Mouse (Mus musculus): Measurements from ENCODE around the gene Tmem262. TPM values are rescaled to one million over a fixed set of nuclear protein-coding genes. Genes with fewer than 3 reads are reported as not detected.

Gene Tmem262
- total and polyA plus RNA-seq, 2 experiments from 2014 or later, result not detected

DNA sequence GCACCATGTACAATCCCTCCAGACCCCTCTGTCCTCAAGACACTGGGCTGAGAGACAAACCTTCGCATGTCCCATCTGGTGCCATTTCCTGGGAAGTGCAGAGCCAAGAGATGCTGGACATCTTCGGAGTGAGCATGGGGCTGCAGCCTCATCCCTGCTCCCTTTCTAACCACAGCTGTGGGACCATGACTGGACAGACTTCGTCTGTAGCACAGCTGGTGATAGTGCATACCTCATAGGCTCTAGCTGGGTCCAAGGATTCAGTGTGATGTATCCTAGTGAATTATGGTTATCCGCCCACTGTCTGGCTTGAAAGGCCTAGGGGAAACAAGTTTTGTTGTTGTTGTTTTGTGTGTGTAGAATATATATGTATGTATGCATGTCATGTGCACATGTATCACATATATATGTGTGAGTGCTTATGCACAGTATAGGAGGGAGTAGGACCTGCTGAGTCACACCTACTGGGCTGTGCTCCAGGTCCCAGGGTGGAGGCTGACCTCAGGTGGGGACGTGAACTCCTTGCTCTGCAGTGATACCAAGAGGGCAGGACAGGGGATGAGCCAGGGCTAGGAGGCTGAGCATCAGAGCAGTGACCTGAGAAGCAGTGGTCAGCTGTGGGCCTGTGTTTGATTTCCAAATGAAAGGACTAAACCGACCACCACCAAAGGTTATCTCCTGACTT is 22.5 kb downstream of the Tmem262 start:
- H3K4me1 ChIP-seq (ENCODE audit: insufficient read depth), result no peaks in the 10 kb centered on the region
- H3K27me3 ChIP-seq (ENCODE audit: insufficient read depth, low read length), result no peaks in the 10 kb centered on the region
- 77% methylated on average over 6 of the region's 6 CpGs for WGBS
- H3K4me2 ChIP-seq (ENCODE audit: low read depth), result no peak overlapping the region
- H3K4me3 ChIP-seq (ENCODE audit: low read depth, low read length), result no peak overlapping the region
- no peak for ATAC-seq
- no peak overlapping the region for H3K27ac ChIP-seq (ENCODE audit: low read depth, low read length)
- DNase-seq, result no peak
- no peaks in the 10 kb centered on the region for H3K9me3 ChIP-seq (ENCODE audit: low read length)
- no peak overlapping the region for H3K9ac ChIP-seq
- TF ChIP-seq CTCF (IDR thresholded peaks at IDR 0.05; ENCODE audit: low read depth), result no peak
- no peaks in the 10 kb centered on the region for H3K36me3 ChIP-seq (ENCODE audit: insufficient read depth)

DNA sequence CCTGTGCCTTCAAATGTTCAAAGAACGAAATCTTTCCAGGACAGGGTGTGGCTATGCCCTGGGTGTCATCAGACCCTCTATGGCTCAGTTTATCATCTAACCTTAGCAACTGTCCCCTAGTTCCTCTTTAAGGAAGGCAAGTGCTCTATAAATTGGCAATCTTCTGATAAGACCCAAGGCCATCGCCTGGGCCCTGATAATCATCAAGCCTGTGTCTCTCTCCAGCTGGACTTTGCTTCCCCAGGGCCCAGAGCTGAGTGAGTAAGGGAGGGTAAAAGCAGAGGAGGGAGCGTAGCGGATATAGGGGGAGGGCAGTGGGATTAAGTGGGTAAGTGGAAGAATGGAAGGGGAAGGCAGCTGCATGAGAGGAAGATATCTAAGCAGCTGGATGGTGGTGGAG is 24.6 kb downstream of the Tmem262 start:
- Histone ChIP-seq H3K36me3 (ENCODE audit: insufficient read depth) (no peaks in the 10 kb centered on the region), H3K27me3 (ENCODE audit: insufficient read depth, low read length) (no peaks in the 10 kb centered on the region), H3K4me3 (ENCODE audit: low read depth, low read length) (no peak overlapping the region), H3K9me3 (ENCODE audit: low read length) (no peaks in the 10 kb centered on the region), H3K4me2 (ENCODE audit: low read depth) (no peak overlapping the region), H3K27ac (ENCODE audit: low read depth, low read length) (no peak overlapping the region), H3K9ac (no peak overlapping the region), H3K4me1 (ENCODE audit: insufficient read depth) (no peaks in the 10 kb centered on the region)
- DNase-seq (no peak), ATAC-seq (no peak)
- WGBS, result 82% methylated on average over 4 of the region's 4 CpGs
- no peak for TF ChIP-seq CTCF (IDR thresholded peaks at IDR 0.05; ENCODE audit: low read depth)

DNA sequence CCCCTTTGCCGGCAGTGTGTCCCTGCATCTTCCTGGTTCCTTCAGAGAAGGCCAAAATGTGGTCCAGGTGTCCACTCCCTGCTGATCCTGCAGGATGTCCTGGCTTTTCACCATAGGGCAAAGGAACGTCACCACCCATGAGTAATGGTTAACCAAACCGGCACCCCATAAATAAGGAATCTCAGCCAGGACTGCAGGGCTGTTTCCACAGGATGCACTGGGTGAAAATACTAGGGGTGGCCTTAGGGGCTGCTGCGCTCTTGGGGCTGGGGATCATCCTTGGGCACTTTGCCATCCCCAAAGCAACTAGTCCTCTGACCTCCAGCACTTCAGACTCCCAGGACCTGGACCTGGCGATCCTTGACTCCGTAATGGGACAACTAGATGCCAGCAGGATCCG is 25.8 kb downstream of the Tmem262 start, which contains the start of gene Naaladl1:
TSS of gene Naaladl1 (plus strand) at position 197 of the 400 bp plus-strand sequence.
- Histone ChIP-seq H3K36me3 (ENCODE audit: insufficient read depth) (no peaks in the 10 kb centered on the region), H3K27ac (ENCODE audit: low read depth, low read length) (no peak within 1 kb of the TSS), H3K27me3 (ENCODE audit: insufficient read depth, low read length) (no peaks in the 10 kb centered on the region), H3K9ac (no peak within 1 kb of the TSS), H3K9me3 (ENCODE audit: low read length) (no peaks in the 10 kb centered on the region), H3K4me1 (ENCODE audit: insufficient read depth) (no peaks in the 10 kb centered on the region), H3K4me3 (ENCODE audit: low read depth, low read length) (no peak within 1 kb of the TSS), H3K4me2 (ENCODE audit: low read depth) (no peak within 1 kb of the TSS)
- DNase-seq (no peak), ATAC-seq (no peak)
- TF ChIP-seq CTCF (IDR thresholded peaks at IDR 0.05; ENCODE audit: low read depth), result no peak
- whole genome bisulfite sequencing, result 89% methylated on average over 7 of the region's 7 CpGs

DNA sequence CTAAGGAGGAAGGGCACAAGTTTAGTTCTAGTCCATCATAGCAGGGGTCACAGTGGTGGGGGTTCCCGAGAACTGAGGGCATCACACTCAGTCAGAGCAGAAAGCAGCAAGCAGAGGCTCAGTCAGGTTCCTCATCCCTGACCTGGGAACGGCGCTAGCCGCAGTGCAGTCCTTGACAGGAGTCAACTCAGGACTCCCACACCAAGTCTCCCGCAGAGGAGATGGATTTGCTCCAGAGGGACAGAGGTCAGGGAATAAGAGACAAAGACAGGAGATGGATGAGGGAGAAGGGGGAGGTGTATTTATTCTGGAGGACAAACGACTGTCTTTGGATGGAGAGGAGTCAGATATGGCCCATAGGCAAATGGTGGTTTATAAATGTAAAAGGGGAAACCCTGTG is 33.3 kb downstream of the Tmem262 start:
- no peak overlapping the region for H3K4me2 ChIP-seq (ENCODE audit: low read depth)
- H3K4me3 ChIP-seq (ENCODE audit: low read depth, low read length), result no peak overlapping the region
- peaks cover 7% of the 10 kb centered on the region for H3K4me1 ChIP-seq (ENCODE audit: insufficient read depth)
- TF ChIP-seq CTCF (IDR thresholded peaks at IDR 0.05; ENCODE audit: low read depth), result no peak
- DNase-seq (no peak), ATAC-seq (no peak)
- 71% methylated on average over 6 of the region's 6 CpGs for WGBS
- no peak overlapping the region for H3K9ac ChIP-seq
- no peak overlapping the region for H3K27ac ChIP-seq (ENCODE audit: low read depth, low read length)
- peaks cover 29% of the 10 kb centered on the region for H3K36me3 ChIP-seq (ENCODE audit: insufficient read depth)
- H3K27me3 ChIP-seq (ENCODE audit: insufficient read depth, low read length), result no peaks in the 10 kb centered on the region
- H3K9me3 ChIP-seq (ENCODE audit: low read length), result no peaks in the 10 kb centered on the region

DNA sequence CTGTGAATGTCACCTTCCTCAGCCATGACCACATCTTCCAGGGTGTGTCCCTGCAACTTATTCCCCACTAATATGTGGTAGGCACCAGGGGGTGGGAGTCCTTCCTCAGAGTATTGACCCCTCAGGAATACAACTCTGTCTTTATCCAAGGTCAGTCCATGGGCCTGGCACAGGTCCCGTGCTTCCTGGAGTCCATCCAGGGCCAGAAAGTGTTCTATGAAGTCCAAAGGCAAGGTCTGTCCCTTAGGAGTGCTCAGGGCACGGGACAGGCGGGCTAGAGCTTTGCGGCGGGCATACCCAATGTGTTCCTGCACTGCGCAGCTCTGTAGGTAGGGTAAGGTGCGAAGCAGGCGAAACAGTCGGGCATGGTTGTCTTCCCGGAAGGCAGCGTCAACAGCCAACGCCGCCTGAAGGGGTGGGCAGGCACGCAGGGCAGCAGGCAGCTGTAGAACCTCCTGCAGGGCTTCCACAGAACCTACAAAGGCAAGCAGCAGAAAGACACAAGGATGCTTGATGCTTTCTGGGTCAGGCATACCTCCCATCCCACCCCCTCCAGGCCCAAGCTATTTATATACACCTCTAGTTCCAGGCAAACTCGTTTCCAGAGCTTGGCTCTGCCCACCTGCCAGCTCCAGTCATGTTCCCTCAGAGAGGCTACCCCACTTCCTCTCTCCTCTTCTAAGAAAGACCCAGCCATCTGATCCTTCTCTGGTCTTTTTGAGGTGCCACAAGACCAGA is 36.4 kb downstream of the Tmem262 start:
- Histone ChIP-seq H3K36me3 (ENCODE audit: insufficient read depth) (peaks cover 37% of the 10 kb centered on the region), H3K9me3 (ENCODE audit: low read length) (no peaks in the 10 kb centered on the region), H3K27ac (ENCODE audit: low read depth, low read length) (no peak overlapping the region), H3K27me3 (ENCODE audit: insufficient read depth, low read length) (no peaks in the 10 kb centered on the region), H3K9ac (no peak overlapping the region), H3K4me2 (ENCODE audit: low read depth) (no peak overlapping the region), H3K4me3 (ENCODE audit: low read depth, low read length) (no peak overlapping the region), H3K4me1 (ENCODE audit: insufficient read depth) (peaks cover 15% of the 10 kb centered on the region)
- no peak for ATAC-seq
- TF ChIP-seq CTCF (IDR thresholded peaks at IDR 0.05; ENCODE audit: low read depth), result no peak
- WGBS, result 88% methylated on average over 15 of the region's 15 CpGs
- DNase-seq, result no peak

DNA sequence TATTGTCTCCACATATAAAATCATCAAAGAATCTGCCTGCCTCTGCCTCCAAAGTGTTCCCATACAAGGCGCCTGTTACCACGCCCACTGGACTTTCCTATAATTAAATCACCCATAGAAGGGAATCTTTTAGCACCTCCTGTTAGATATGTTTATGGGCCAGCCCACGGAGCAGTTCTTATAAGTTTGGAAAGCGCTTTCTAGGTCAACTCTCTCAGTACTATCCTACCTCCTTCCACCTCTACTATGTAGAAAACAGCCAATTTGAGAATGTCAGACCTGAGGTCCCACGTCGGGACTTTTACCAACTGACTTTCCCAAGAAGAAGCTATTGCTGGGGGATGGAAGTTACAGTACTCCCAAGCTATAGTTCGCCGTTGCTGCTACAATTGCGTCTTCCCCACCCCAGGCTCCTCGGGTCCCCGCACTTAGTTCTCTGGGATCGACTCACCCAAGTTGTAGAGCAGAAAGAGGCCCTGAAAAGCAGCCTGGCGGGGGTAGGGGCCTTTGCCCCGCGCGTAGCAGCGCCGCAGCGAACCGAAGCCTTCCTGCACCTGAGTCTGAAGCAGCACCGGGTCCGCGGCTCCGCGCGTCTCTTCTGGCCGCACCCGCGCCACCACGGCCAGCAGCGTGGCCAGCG is 37.6 kb downstream of the Tmem262 start:
- no peak for ATAC-seq
- no peak for TF ChIP-seq CTCF (IDR thresholded peaks at IDR 0.05; ENCODE audit: low read depth)
- Histone ChIP-seq H3K4me2 (ENCODE audit: low read depth) (peak overlapping the region; percentile 90), H3K27me3 (ENCODE audit: insufficient read depth, low read length) (no peaks in the 10 kb centered on the region), H3K9me3 (ENCODE audit: low read length) (no peaks in the 10 kb centered on the region), H3K36me3 (ENCODE audit: insufficient read depth) (peaks cover 38% of the 10 kb centered on the region), H3K4me3 (ENCODE audit: low read depth, low read length) (peak overlapping the region; percentile 76), H3K27ac (ENCODE audit: low read depth, low read length) (peak overlapping the region; percentile 92), H3K9ac (peak overlapping the region; percentile 91), H3K4me1 (ENCODE audit: insufficient read depth) (peaks cover 15% of the 10 kb centered on the region)
- 11% methylated on average over 32 of the region's 32 CpGs for WGBS
- DNase-seq, result no peak
